Mouse (Mus musculus) embryonic facial prominence, embryonic 12.5 days (tissue): ENCODE results near the gene Plac9b. TPM values are rescaled to one million over a fixed set of nuclear protein-coding genes. Genes with fewer than 3 reads are reported as not detected.
"Not testable (repeated sequence)": the region's sequence is repeated elsewhere in the genome, so short reads cannot be mapped to it uniquely, and the experiment has no call there.

Experiments used
- ATAC-seq: fragments of 200-750 bp; cut with Nextera tagmentation; 2 replicates; pipeline ENCODE4 v1.8.0; 2017; ENCODE audit not compliant: insufficient number of reproducible peaks, insufficient read depth, low FRiP score, low TSS enrichment
- H3K27ac ChIP-seq: fragments of 300-500 bp; sonication (generic); 2 replicates; pipeline ENCODE4 v1.5.1; 2016; ENCODE audit warnings: mild to moderate bottlenecking
- H3K27me3 ChIP-seq: fragments of 300-500 bp; sonication (generic); 2 replicates; pipeline ENCODE4 v1.6.1; 2016; ENCODE audit warnings: mild to moderate bottlenecking, moderate library complexity
- H3K36me3 ChIP-seq: fragments of 300-500 bp; sonication (generic); 2 replicates; pipeline ENCODE4 v1.6.1; 2016; ENCODE audit warnings: mild to moderate bottlenecking
- H3K4me1 ChIP-seq: fragments of 300-500 bp; sonication (generic); 2 replicates; pipeline ENCODE4 v1.6.1; 2016
- H3K4me2 ChIP-seq: fragments of 300-500 bp; sonication (generic); replicated peaks from 2 replicates; pipeline ENCODE4 v1.6.1; 2016; ENCODE audit warnings: mild to moderate bottlenecking, moderate library complexity
- H3K4me3 ChIP-seq: fragments of 300-500 bp; sonication (generic); 2 replicates; pipeline ENCODE4 v1.5.1; 2016; ENCODE audit warnings: mild to moderate bottlenecking
- H3K9ac ChIP-seq: fragments of 300-500 bp; sonication (generic); 2 replicates; pipeline ENCODE4 v1.6.1; 2016; ENCODE audit warnings: mild to moderate bottlenecking, moderate library complexity
- H3K9me3 ChIP-seq: fragments of 300-500 bp; sonication (generic); 2 replicates; pipeline ENCODE4 v1.6.1; 2016; ENCODE audit warnings: mild to moderate bottlenecking, moderate library complexity
- WGBS: fragments of 180-500 bp; shearing (Covaris S2); methylation state at CpG from one replicate; pipeline ENCODE4 v1.1.7; 2016; 5-methylcytosine and 5-hydroxymethylcytosine counted together
- polyA plus RNA-seq: library from polyadenylated mRNA; unstranded; fragments of >200 nt; fragmentation: Nextera tagmentation; extraction: Ambion mirVana; gene quantifications from 2 replicates; pipeline ENCODE4 v1.2.1, GENCODE M21; 2016

The Plac9b gene
- polyA plus RNA-seq, 1 experiment from 2014 or later: 2.8 TPM

DNA sequence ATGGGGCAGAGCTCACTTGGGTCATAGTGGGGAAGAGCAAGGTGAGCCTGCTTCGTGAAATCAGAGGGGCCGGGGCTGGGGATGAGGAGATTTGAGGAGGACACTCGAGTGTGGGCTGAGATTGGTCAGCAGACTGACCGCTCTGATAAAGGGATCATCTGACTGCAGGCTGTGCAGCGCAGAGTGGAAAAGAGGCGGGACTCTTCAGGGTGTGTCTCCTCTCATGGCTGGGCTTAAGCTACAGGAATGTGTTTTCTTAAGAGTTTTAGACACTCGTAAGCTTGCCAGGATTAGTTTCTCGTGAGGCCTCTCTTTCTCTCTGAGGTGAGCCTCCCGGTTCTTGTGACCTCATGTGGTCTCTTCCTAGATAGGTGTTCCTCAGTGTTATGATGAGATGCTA is 21.1 kb downstream of the Plac9b start:
- not testable (repeated sequence) for H3K9ac ChIP-seq, H3K4me1 ChIP-seq, H3K4me3 ChIP-seq, H3K27ac ChIP-seq, H3K9me3 ChIP-seq, ATAC-seq, H3K27me3 ChIP-seq, H3K4me2 ChIP-seq, H3K36me3 ChIP-seq
- WGBS: no CpG with 5 or more reads among the region's 9 CpGs

DNA sequence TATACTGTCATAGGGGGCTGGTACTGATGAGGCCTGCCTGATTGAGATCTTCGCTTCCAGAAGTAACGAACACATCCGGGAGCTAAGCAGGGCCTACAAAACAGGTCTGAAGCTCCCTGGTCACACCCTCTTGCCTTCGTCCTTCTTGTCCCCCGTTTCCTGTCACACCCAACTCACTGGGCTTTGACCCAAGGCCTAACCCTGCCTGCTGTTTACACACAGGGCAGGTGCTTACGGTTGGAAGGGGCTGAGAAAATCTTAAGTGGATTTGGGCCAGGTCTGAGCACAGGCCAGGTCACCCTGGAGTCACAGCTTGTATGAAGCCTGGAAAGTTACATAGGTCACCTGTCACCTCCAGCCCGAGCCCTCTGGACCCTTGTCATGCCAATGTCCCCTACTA is 26.2 kb downstream of the Plac9b start:
- not testable (repeated sequence) for H3K4me3 ChIP-seq, ATAC-seq, H3K4me2 ChIP-seq, H3K9me3 ChIP-seq, H3K27ac ChIP-seq, H3K4me1 ChIP-seq, H3K36me3 ChIP-seq, H3K9ac ChIP-seq, H3K27me3 ChIP-seq
- no CpG with 5 or more reads among the region's 7 CpGs for WGBS

DNA sequence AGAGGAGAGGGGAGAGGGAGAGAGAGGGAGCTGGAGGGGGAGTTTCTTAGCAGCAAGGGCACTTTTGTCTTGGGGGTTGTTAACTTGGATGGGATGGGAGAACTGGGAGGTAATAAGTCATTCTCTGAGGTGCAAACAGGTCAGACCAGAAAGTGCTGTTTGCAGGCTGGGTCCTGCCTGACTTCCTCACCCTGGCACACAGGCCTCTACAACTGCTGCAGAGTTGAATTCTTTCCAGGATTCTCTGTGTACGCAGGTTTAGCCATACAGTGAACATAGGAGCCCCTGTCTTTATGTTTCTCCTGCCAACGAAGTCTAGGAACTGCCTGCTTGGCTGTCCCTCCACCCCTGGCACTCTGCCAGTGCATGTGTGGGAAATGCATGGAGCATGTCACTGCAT is 35.2 kb downstream of the Plac9b start:
- H3K4me1 ChIP-seq, H3K4me3 ChIP-seq, H3K9me3 ChIP-seq, H3K27ac ChIP-seq, H3K36me3 ChIP-seq, H3K4me2 ChIP-seq, ATAC-seq, H3K9ac ChIP-seq, H3K27me3 ChIP-seq: not testable (repeated sequence)
- no CpG with 5 or more reads among the region's 2 CpGs for WGBS

DNA sequence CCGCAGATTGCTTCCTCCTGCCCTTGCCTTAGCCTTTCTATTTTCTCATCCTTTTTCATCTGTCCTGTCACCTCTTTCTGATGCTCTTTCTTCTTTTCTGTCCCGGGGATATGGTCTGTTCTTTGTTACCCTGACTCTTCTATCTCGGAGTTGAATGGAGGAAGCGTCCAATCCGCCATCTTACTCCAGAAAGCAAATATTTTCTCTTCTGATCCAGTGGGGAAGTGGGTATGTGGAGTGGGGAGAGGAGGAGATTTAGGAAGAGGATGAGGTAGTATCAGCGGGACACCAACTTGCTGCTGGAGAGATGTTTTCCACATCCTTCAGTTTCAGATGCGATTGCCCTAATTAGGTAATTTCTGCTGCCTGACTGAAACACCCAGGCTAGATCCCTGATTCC is 63.2 kb downstream of the Plac9b start:
- not testable (repeated sequence) for H3K4me1 ChIP-seq, H3K36me3 ChIP-seq, H3K4me2 ChIP-seq

DNA sequence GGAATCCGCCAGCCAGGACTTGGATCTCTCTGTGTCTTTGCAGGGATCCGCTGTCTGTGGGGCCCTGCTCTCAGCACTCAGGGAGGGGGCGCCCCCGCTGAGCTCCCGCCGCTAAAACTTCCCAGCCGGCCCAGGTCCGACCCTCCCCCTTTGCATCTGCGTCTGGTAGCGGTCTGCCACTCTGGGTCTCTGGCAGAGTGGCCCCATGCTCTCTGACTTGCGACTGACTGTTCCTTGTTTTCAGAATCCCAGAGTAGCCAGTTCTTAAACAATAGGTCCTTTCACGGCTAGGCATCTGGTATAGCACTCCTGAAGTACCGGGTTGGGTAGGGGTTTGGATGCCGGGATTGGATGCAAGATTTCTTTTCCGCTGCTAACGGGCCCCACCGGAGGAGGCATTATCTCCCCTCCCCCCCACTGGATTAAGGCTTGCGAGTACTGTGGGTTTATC is 63.7 kb downstream of the Plac9b start:
- not testable (repeated sequence) for H3K4me2 ChIP-seq
- peak; percentile 52 for ATAC-seq
- WGBS: no CpG with 5 or more reads among the region's 18 CpGs

More for the DNA sequence above, 63.2 kb downstream of the Plac9b start:
- H3K9me3 ChIP-seq, ATAC-seq, H3K27ac ChIP-seq, H3K27me3 ChIP-seq, H3K4me3 ChIP-seq, H3K9ac ChIP-seq: not testable (repeated sequence)
- no CpG with 5 or more reads among the region's 7 CpGs for WGBS

DNA sequence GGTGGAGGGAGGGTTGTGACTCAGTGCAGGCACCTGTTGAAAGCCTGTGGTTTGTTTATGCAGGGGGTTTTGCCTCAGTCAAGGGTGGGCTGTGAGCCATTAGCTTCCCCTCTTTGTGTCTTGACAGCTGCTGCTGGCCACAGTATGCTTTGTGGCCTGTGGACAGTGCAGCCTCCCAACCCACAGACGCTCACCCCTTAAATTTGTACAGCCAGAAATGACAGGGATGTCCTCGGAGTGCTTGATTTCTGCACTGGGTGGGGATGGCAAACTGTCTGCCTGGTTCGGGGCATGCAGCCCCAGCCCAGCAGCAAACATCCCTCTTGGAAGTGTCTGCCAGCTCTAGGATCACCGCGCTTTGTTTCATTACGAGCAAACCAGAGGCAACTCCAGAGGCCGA is 64.1 kb downstream of the Plac9b start, which contains the start of gene Duxbl2:
Duxbl2 (plus strand) TSS at position 200 of the 400 bp plus-strand sequence.
- not testable (repeated sequence) for H3K9ac ChIP-seq, H3K36me3 ChIP-seq, H3K27ac ChIP-seq, H3K9me3 ChIP-seq, H3K4me2 ChIP-seq, H3K4me3 ChIP-seq, H3K4me1 ChIP-seq, H3K27me3 ChIP-seq
- 0 out of 2 replicates have a peak, but pooled peaks have one; percentile 3 for ATAC-seq
- no CpG with 5 or more reads among the region's 7 CpGs for WGBS

More for the DNA sequence above, 63.7 kb downstream of the Plac9b start:
- H3K36me3 ChIP-seq, H3K4me3 ChIP-seq, H3K4me1 ChIP-seq, H3K27me3 ChIP-seq, H3K9me3 ChIP-seq, H3K9ac ChIP-seq, H3K27ac ChIP-seq: not testable (repeated sequence)

Other genes starting within 250 kb of the Plac9b start
- gene Cphx1, start 244.2 kb downstream of the Plac9b start, polyA plus RNA-seq: not detected in 2 replicates
- 3.5 and 3.9 TPM in 2 replicates for gene Duxbl1, start 203.9 kb downstream of the Plac9b start, polyA plus RNA-seq
- gene Gm9780, start 139.8 kb downstream of the Plac9b start, polyA plus RNA-seq: 2.7 and 5.9 TPM in 2 replicates
- 26.6 and 29.4 TPM in 2 replicates for gene Tmem254c, start 115.1 kb downstream of the Plac9b start, polyA plus RNA-seq
- gene Cphx2, start 101.0 kb downstream of the Plac9b start, polyA plus RNA-seq: not detected in 2 replicates
- not detected in 2 replicates for gene Cphx3, start 100.2 kb downstream of the Plac9b start, polyA plus RNA-seq
- gene Duxbl2, start 64.1 kb downstream of the Plac9b start, polyA plus RNA-seq: 3.4 TPM in 1 of 2 replicates, not detected in the other
- 21.6 and 25.4 TPM in 2 replicates for gene Tmem254b, start 24.6 kb upstream of the Plac9b start, polyA plus RNA-seq
- 1.9 and 3.1 TPM in 2 replicates for gene Duxbl3, start 75.5 kb upstream of the Plac9b start, polyA plus RNA-seq